Mouse (Mus musculus) midbrain, embryonic 14.5 days (tissue): Measurements from ENCODE around the gene Zfp760. TPM values are rescaled to one million over a fixed set of nuclear protein-coding genes. Genes with fewer than 3 reads are reported as not detected.
"Not testable (repeated sequence)": the region's sequence is repeated elsewhere in the genome, so short reads cannot be mapped to it uniquely, and the experiment has no call there.

Experiments used
- ATAC-seq: fragments of 200-750 bp; cut with Nextera tagmentation; 2 replicates; pipeline ENCODE4 v1.8.0; 2017; ENCODE audit warnings: moderate number of reproducible peaks, moderate library complexity; ENCODE audit not compliant: low FRiP score, low TSS enrichment
- DNase-seq: peaks from one replicate; pipeline ENCODE4 v3.0.0-alpha.2; 2015
- H3K27ac ChIP-seq: fragments of 300-500 bp; sonication (generic); replicated peaks from 2 replicates; pipeline ENCODE4 v1.5.1; 2014; ENCODE audit warnings: mild to moderate bottlenecking, low read depth, low read length, moderate library complexity
- H3K27me3 ChIP-seq: fragments of 300-500 bp; sonication (generic); 2 replicates; pipeline ENCODE4 v1.6.1; 2014; ENCODE audit warnings: low read length, control low read depth, mixed read lengths; ENCODE audit not compliant: control insufficient read depth, insufficient read depth
- H3K36me3 ChIP-seq: fragments of 300-500 bp; sonication (generic); 2 replicates; pipeline ENCODE4 v1.6.1; 2014; ENCODE audit warnings: low read length, control low read depth; ENCODE audit not compliant: control insufficient read depth, insufficient read depth
- H3K4me1 ChIP-seq: fragments of 300-500 bp; sonication (generic); 2 replicates; pipeline ENCODE4 v1.6.1; 2014; ENCODE audit warnings: mild to moderate bottlenecking, antibody characterized with exemption, low read length, control low read depth; ENCODE audit not compliant: control insufficient read depth, insufficient read depth
- H3K4me2 ChIP-seq: fragments of 300-500 bp; sonication (generic); 2 replicates; pipeline ENCODE4 v1.6.1; 2014; ENCODE audit warnings: mild to moderate bottlenecking, low read length, moderate library complexity
- H3K4me3 ChIP-seq: fragments of 300-500 bp; sonication (generic); replicated peaks from 2 replicates; pipeline ENCODE4 v1.5.1; 2014; ENCODE audit warnings: low read depth, low read length
- H3K9ac ChIP-seq: fragments of 300-500 bp; sonication (generic); replicated peaks from 2 replicates; pipeline ENCODE4 v1.6.1; 2014; ENCODE audit warnings: mild to moderate bottlenecking, low read length, moderate library complexity
- H3K9me3 ChIP-seq: fragments of 300-500 bp; sonication (generic); 2 replicates; pipeline ENCODE4 v1.6.1; 2016; ENCODE audit warnings: low read length, control low read depth, mixed read lengths; ENCODE audit not compliant: control insufficient read depth
- WGBS: fragments of 180-500 bp; shearing (Covaris S2); extraction: QIAGEN DNeasy Blood & Tissue Kit; methylation state at CpG from one replicate; pipeline ENCODE4 v1.1.7; 2014; 5-methylcytosine and 5-hydroxymethylcytosine counted together
- polyA plus RNA-seq: library from polyadenylated mRNA; unstranded; fragments of >200 nt; fragmentation: Nextera tagmentation; extraction: Ambion mirVana; gene quantifications from 2 replicates; pipeline ENCODE4 v1.2.1, GENCODE M21; 2014

The Zfp760 gene
- polyA plus RNA-seq, 1 experiment from 2014 or later, result 19.3 TPM

GRCm38 (mm10) chr17:21703414-21703813, 4.1 kb upstream of the Zfp760 start:
- ATAC-seq, result no peak
- peaks cover 2% of the 10 kb centered on the region; the same call in 1 of the 2 replicates for H3K4me1 ChIP-seq
- WGBS, result 85% methylated on average over 1 of the region's 1 CpGs
- DNase-seq, result no peak
- H3K9me3 ChIP-seq, result no peaks in the 10 kb centered on the region
- no peak overlapping the region for H3K27ac ChIP-seq
- no peaks in the 10 kb centered on the region for H3K36me3 ChIP-seq
- no peak overlapping the region for H3K4me3 ChIP-seq
- no peak overlapping the region for H3K9ac ChIP-seq
- no peak overlapping the region for H3K4me2 ChIP-seq
- H3K27me3 ChIP-seq, result no peaks in the 10 kb centered on the region

- peak overlapping the region; percentile 57 for H3K4me2 ChIP-seq
- peak overlapping the region; percentile 52 for H3K4me3 ChIP-seq
- peaks cover 10% of the 10 kb centered on the region for H3K4me1 ChIP-seq
- ATAC-seq (no peak), DNase-seq (no peak)
- H3K27me3 ChIP-seq, result no peaks in the 10 kb centered on the region
- 35% methylated on average over 2 of the region's 2 CpGs for WGBS
- H3K9ac ChIP-seq, result peak overlapping the region; percentile 61
- no peaks in the 10 kb centered on the region for H3K9me3 ChIP-seq
- no peak overlapping the region for H3K27ac ChIP-seq
- peaks cover 16% of the 10 kb centered on the region for H3K36me3 ChIP-seq
These were observed 860 bp downstream of the Zfp760 start for GRCm38 (mm10) chr17:21708401-21708800.

GRCm38 (mm10) chr17:21730495-21730894, 23.0 kb downstream of the Zfp760 start, which contains the start of gene Zfp229:
Gene Zfp229, plus strand, starts transcription at chr17:21730795.
- DNase-seq, H3K27me3 ChIP-seq, ATAC-seq, H3K9me3 ChIP-seq, H3K36me3 ChIP-seq, H3K27ac ChIP-seq, H3K9ac ChIP-seq, H3K4me3 ChIP-seq, H3K4me2 ChIP-seq: not testable (repeated sequence)
- peaks cover 10% of the 10 kb centered on the region for H3K4me1 ChIP-seq
- WGBS, result 91% methylated on average over 8 of the region's 22 CpGs

- 0 out of 2 replicates have a peak, but pooled peaks have one; percentile 51 for ATAC-seq
- H3K4me1 ChIP-seq, result peaks cover 10% of the 10 kb centered on the region
- no peaks in the 10 kb centered on the region for H3K27me3 ChIP-seq
- 93% methylated on average over 4 of the region's 4 CpGs for WGBS
- H3K4me3 ChIP-seq, result peak overlapping the region; percentile 70
- DNase-seq, result no peak
- peaks cover 11% of the 10 kb centered on the region for H3K36me3 ChIP-seq
- H3K9ac ChIP-seq, result peak overlapping the region; percentile 84; the same call in 1 of the 2 replicates
- peak overlapping the region; percentile 62 for H3K4me2 ChIP-seq
- H3K9me3 ChIP-seq, result no peaks in the 10 kb centered on the region
- peak overlapping the region; percentile 82; the same call in 1 of the 2 replicates for H3K27ac ChIP-seq
These were observed 25.5 kb downstream of the Zfp760 start for GRCm38 (mm10) chr17:21733049-21733448.

GRCm38 (mm10) chr17:21733529-21734031, 26.0 kb downstream of the Zfp760 start:
- H3K9ac ChIP-seq, result peak overlapping the region; percentile 84
- ATAC-seq, result peak; percentile 97
- peaks cover 10% of the 10 kb centered on the region for H3K4me1 ChIP-seq
- under 1% methylated on average over 27 of the region's 27 CpGs for WGBS
- H3K4me3 ChIP-seq, result peak overlapping the region; percentile 70
- peak overlapping the region; percentile 62 for H3K4me2 ChIP-seq
- H3K9me3 ChIP-seq, result no peaks in the 10 kb centered on the region
- peak overlapping the region; percentile 82 for H3K27ac ChIP-seq
- DNase-seq, result peak; percentile 92
- no peaks in the 10 kb centered on the region for H3K27me3 ChIP-seq
- H3K36me3 ChIP-seq, result peaks cover 13% of the 10 kb centered on the region

- Histone ChIP-seq H3K9me3 (no peaks in the 10 kb centered on the region), H3K4me2 (no peak overlapping the region), H3K9ac (no peak overlapping the region), H3K4me3 (no peak overlapping the region), H3K27me3 (no peaks in the 10 kb centered on the region), H3K27ac (no peak overlapping the region), H3K36me3 (peaks cover 2% of the 10 kb centered on the region; the same call in 1 of the 2 replicates), H3K4me1 (no peaks in the 10 kb centered on the region)
- DNase-seq, result no peak
- 53% methylated on average over 2 of the region's 2 CpGs for WGBS
- no peak for ATAC-seq
These were observed 45.2 kb downstream of the Zfp760 start for GRCm38 (mm10) chr17:21752791-21753190.

- H3K4me3 ChIP-seq, result peak overlapping the region; percentile 15
- ATAC-seq (no peak; the same call in 1 of the 2 replicates), DNase-seq (peak; percentile 48)
- no peaks in the 10 kb centered on the region for H3K36me3 ChIP-seq
- no peak overlapping the region for H3K27ac ChIP-seq
- H3K9me3 ChIP-seq, result no peaks in the 10 kb centered on the region
- no peaks in the 10 kb centered on the region for H3K27me3 ChIP-seq
- H3K9ac ChIP-seq, result peak overlapping the region; percentile 6; the same call in 1 of the 2 replicates
- WGBS, result 14% methylated on average over 20 of the region's 20 CpGs
- no peaks in the 10 kb centered on the region for H3K4me1 ChIP-seq
- peak overlapping the region; percentile 48 for H3K4me2 ChIP-seq
These were observed 46.0 kb downstream of the Zfp760 start for GRCm38 (mm10) chr17:21753342-21754208.

- no peak for ATAC-seq
- no peak for DNase-seq
- H3K36me3 ChIP-seq, result no peaks in the 10 kb centered on the region
- no peak overlapping the region for H3K4me2 ChIP-seq
- 87% methylated on average over 2 of the region's 2 CpGs for WGBS
- no peaks in the 10 kb centered on the region for H3K4me1 ChIP-seq
- H3K27me3 ChIP-seq, result no peaks in the 10 kb centered on the region
- H3K9me3 ChIP-seq, result no peaks in the 10 kb centered on the region
- H3K4me3 ChIP-seq, result no peak overlapping the region
- no peak overlapping the region for H3K9ac ChIP-seq
- no peak overlapping the region for H3K27ac ChIP-seq
These were observed 62.8 kb downstream of the Zfp760 start for GRCm38 (mm10) chr17:21770336-21770735.
